Mouse (Mus musculus) gastrocnemius, postnatal 36 days (tissue): ENCODE data around the gene Abce1. TPM values are rescaled to one million over a fixed set of nuclear protein-coding genes. Genes with fewer than 3 reads are reported as not detected.
"Not testable (repeated sequence)": the region's sequence is repeated elsewhere in the genome, so short reads cannot be mapped to it uniquely, and the experiment has no call there.

Source experiments
- DNase-seq, 2 experiments: peaks; one replicate each; pipeline ENCODE4 v3.0.0; 2022
- intact Hi-C: fragments of 180-260 bp; cut with DNase I; formaldehyde crosslinking; loops from one replicate; pipeline ENCODE4 v1.15.1; 2025
- long read RNA-seq, 2 experiments: library from polyadenylated mRNA; stranded (forward); transcript quantifications; one replicate each; pipeline ENCODE4 v2.0.0; 2021
- total RNA-seq, 2 experiments: library from RNA; stranded (reverse); gene quantifications; 2 replicates each; pipeline ENCODE4 v1.2.3; 2021

Gene Abce1
- total RNA-seq = 10 to 100 TPM; 40.0 to 47.0 TPM
- long read RNA-seq, experiment 1, transcript Abce1-201 (18 exons, 3,793 nt) = major isoform, 20 of 33 reads
- long read RNA-seq, experiment 1, partial matches to known transcripts = 10 of 33 reads
- long read RNA-seq, experiment 1, other reads (novel, unspliced or antisense) = 3 of 33 reads
- long read RNA-seq, experiment 2, transcript Abce1-201 (18 exons, 3,793 nt) = major isoform, 20 of 35 reads
- long read RNA-seq, experiment 2, partial matches to known transcripts = 1 of 35 reads
- long read RNA-seq, experiment 2, other reads (novel, unspliced or antisense) = 14 of 35 reads

DNA sequence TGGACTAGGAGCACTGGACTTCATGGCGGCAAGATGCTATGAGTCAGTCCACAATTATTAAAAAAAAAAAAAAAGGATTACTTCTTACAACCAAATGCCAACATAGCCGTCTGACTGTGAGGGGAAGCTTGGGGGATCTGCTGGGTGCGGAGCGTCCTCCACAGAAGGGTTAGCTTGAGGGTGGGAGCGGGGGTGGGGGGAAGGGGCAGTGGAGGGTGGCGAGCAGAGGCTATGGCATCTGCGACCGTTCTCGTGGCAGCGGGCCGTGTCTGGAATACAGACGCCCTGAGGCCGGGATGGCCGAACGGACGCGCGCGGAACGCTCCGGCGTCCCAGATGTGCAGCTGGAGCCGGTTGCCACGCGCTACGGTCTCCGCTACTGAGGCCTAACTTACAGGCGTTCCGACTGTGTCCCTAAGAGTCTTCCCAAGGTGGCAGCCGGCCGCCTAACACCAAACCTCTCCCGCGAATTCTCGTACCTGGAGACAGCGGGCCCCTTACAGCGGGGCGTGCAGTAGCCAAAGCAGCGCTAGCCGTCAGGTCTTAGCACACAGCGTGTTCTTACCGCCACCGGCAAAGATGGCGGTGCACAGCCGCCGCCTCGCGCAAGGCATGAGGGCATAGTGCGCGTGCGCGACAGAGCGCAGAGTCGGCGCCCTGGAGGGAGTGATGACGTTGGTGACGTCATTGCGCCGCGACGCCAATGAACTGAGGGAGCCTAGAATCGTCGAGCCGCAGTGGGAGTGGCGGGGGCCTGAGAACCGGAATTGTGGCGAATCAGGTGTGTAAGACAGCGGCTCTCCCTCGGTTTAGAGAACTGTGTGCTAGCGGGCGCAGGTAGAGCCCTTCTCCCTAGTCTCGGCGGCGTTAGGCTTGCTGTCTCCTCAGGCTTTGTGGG is at the start of gene Abce1, which contains the start of gene Anapc10:
Gene Abce1, minus strand, starts transcription at position 677 of the 898 bp plus-strand sequence.
Gene Anapc10, plus strand, starts transcription at position 757 of the 898 bp plus-strand sequence.
- peak; percentile 96 to 97 for DNase-seq
- intact Hi-C loops = no loop called here

DNA sequence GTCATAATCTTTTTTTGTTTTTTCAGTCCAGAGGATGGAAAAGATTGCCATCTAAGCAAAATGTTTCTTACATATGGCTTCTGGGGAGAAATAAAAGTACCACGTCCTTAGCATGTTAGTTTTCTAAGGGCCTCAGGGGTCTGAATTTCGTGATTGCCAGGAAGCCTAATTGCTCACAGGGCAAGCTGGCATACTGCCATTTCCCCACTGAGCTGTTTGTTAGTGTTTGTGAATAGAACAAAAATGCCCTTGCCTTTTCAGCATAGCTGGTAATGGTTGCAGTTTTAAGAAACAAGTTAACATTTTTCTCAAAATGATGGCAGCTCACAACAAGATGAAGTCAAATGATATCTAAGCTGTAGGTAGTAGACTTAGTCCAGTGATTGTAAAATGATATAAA is 38.8 kb upstream of the Abce1 start:
- intact Hi-C loops = no loop called here
- no peak for DNase-seq

GRCm38 (mm10) chr8:79748591-79748990 is 37.1 kb upstream of the Abce1 start:
- no peak for DNase-seq
- intact Hi-C loops = no loop called here

DNA sequence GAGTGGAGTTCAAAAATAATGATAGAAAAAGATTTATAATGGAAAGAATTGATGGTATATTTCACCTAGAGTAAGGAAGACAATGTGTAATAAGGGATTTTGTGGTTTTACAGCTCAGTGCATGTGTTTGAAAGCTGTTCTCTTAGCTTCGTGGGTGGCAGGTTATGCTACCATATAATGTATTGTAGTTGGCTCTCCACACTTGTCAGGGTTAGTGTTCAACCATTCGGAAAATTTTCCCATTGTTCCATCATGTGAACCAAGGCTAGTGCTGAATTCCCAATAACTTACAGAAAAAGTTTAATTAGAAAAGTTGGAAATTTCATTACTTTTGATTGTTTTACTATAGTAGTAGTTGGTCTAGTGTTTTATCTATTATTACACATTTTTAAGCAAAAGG is 36.6 kb upstream of the Abce1 start:
- DNase-seq = no peak
- intact Hi-C loops = no loop called here

DNA sequence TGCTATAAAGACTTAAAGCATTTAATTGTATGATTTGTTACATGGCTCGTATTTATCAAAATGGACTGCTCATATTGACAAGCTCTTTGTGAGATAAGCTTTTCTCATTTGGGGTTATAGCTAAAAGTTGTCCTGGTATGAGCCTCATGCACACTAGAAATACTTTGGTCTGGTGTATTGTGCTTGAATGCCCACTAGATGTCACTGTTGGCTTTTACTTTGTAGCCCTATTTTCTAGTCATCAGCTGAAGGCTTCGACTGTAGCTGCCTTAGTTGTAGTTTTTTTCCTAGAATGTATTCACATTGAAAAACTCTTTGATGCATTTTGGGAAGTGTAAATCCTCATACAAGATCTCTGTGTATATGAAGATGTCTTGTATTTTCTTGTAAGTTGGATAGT is 22.8 kb upstream of the Abce1 start:
- intact Hi-C loops = loop anchor here (10.0 kb wide), 1 partner anchor 950 kb away; no protein-coding TSS in a partner anchor
- no peak for DNase-seq

DNA sequence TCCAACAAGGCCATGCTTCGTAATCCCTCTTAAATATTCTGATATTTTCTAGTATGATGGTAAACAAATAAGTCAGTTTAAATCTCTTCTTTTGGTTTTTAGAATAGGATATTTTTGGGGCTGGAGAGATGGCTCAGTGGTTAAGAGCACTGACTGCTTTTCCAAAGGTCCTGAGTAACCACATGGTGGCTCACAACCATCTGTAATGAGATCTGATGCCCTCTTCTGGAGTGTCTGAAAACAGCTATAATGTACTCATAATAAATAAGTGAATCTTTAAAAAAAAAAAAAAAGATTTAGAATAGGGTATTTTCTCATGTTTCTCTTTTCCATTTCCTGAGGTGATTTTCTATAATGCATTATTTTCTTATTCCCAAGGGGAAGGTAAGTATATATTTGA is 16.4 kb upstream of the Abce1 start:
- intact Hi-C loops = no loop called here
- no peak for DNase-seq

DNA sequence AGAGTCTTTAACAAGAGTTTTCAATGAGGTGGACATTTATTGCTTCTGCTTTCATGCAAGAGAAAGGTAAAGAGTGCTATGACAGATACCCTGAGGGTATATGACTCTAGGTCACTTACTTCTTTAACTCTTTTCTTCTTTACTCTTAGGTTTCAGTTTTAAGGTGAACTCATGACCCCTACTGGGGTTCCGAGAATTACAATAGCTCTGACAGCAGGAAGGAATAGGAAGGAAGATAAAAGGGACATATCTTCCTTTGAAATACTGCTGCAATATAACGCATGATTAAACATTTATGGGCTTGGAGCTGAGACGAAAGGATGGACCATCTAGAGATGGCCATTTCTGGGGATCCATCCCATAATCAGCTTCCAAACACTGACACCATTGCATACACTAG is 13.0 kb upstream of the Abce1 start:
- no peak for DNase-seq
- intact Hi-C loops = no loop called here

GRCm38 (mm10) chr8:79723308-79723707 is 11.8 kb upstream of the Abce1 start:
- DNase-seq = no peak
- intact Hi-C loops = no loop called here

GRCm38 (mm10) chr8:79721537-79721936 is 10.0 kb upstream of the Abce1 start:
- intact Hi-C loops = no loop called here
- no peak for DNase-seq

- DNase-seq = no peak
- intact Hi-C loops = no loop called here
Observed at GRCm38 (mm10) chr8:79712676-79713075, 1.1 kb upstream of the Abce1 start.

DNA sequence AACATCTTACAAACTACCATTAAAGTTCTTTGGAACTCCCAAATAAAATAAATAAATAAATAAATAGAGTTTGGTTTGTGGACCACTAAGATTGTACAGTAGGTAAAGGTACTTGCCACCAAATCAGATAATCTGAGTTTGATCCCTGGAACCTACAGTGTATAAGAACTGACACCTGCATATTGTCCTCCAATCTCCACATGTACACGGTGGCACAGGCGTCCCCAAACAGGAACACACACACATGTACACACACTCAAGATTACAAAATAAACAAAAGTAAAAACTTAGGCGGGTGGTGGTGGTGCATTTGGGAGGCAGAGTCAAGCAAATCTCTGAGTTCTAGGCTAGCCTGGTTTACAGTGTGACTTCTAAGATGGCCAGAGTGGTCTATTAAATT is 4.9 kb downstream of the Abce1 start:
- intact Hi-C loops = loop anchor here (5.0 kb wide), 1 partner anchor 34 kb away; no protein-coding TSS in a partner anchor
- DNase-seq = no peak

GRCm38 (mm10) chr8:79692531-79692930 is 19.0 kb downstream of the Abce1 start:
- DNase-seq = no peak
- intact Hi-C loops = no loop called here

DNA sequence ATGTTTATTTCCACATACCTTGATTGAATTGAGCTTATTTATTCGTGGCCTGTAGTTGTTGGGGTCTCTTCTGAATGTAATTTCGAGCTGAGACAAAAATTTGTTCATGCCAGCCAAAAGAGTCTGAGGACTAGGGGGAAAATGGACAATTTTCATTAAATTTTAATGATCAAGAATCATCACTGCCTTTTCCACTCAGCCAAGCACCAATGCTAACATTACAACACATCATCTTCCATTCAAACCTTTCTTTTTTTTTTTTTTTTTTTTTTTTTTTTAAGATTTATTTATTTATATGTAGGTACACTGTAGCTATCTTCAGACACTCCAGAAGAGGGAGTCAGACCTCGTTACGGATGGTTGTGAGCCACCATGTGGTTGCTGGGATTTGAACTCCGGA is 25.6 kb downstream of the Abce1 start:
- intact Hi-C loops = loop anchor here (10.0 kb wide), 1 partner anchor 1029 kb away; no protein-coding TSS in a partner anchor
- DNase-seq = not testable (repeated sequence)

- intact Hi-C loops = loop anchor here (10.0 kb wide), 1 partner anchor 1034 kb away; no protein-coding TSS in a partner anchor
Observed at GRCm38 (mm10) chr8:79680965-79681364, 30.6 kb downstream of the Abce1 start.

GRCm38 (mm10) chr8:79680555-79680954 is 31.0 kb downstream of the Abce1 start:
- intact Hi-C loops = loop anchor here (10.0 kb wide), 1 partner anchor 1034 kb away; no protein-coding TSS in a partner anchor
- peak in 1 of 2 experiments; percentile 21 for DNase-seq

More at GRCm38 (mm10) chr8:79680965-79681364, 30.6 kb downstream of the Abce1 start:
- DNase-seq = no peak

DNA sequence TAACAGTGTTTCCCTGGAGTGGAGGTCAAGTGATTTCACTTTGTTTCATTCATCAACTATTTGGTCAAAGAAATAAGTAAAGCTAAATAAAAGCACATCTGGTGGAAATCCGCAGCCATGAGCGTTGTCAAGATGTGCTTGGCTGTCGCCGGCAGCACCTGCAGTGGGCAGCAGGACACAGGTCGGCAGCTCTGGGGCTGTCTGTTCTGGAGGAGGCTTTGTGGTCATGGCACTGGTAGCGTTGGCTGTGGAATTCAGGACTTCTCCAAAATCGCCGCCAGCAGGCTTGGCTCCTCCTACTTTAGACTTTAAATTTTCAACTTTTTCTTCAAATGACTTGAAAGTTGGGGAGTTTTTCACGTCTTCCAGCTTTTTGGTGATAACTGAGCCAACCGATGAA is 31.5 kb downstream of the Abce1 start:
- intact Hi-C loops = loop anchor here (10.0 kb wide), 1 partner anchor 1035 kb away; no protein-coding TSS in a partner anchor
- DNase-seq = not testable (repeated sequence)

- intact Hi-C loops = no loop called here
- no peak for DNase-seq
Observed at GRCm38 (mm10) chr8:79679005-79679404, 32.5 kb downstream of the Abce1 start.

- no peak for DNase-seq
- intact Hi-C loops = no loop called here
Observed at GRCm38 (mm10) chr8:79676461-79676860, 35.1 kb downstream of the Abce1 start.

GRCm38 (mm10) chr8:79658715-79659114 is 52.8 kb downstream of the Abce1 start:
- intact Hi-C loops, DNase-seq: not testable (repeated sequence)

DNA sequence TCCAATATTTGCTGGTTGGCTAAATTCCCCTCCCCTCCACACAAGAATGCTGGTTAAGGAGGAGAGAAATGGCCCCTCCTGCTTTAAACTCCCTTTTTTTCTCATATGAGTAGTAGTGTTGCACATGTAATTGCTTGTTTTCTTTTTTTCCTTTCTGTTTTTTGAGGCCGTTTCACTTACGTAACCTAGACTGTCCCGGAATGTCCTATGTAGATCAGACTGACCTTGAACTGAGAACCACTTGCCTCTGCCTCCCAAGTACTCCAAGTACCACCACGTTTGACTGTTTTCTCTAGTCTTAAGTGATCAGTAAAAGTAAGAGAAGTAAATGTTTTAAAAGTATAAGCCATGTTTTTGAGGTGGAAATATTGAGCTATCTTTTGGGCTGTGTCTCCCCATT is 57.8 kb downstream of the Abce1 start:
- intact Hi-C loops = no loop called here
- DNase-seq = no peak

- DNase-seq = no peak
- intact Hi-C loops = no loop called here
Observed at GRCm38 (mm10) chr8:79650158-79650814, 61.3 kb downstream of the Abce1 start.
